Mouse (Mus musculus) heart, postnatal 0 days (tissue): ENCODE measurements around the gene Rps6ka4.

Experiments used
- CTCF ChIP-seq: IDR thresholded peaks from 2 replicates; pipeline ENCODE4 v1.5.1; 2016; ENCODE audit warnings: antibody characterized with exemption, control low read depth, low read depth
- EP300 ChIP-seq: IDR thresholded peaks from 2 replicates; pipeline ENCODE4 v1.6.1; 2016; ENCODE audit warnings: antibody characterized with exemption, low read depth

GRCm38 (mm10) chr19:6859971-6860370 is 19.5 kb upstream of the Rps6ka4 start:
- TF ChIP-seq CTCF, result no peak
- TF ChIP-seq EP300, result no peak
